Mouse (Mus musculus) CH12.LX (cell line): Measurements from ENCODE around the gene Cfdp1. TPM values are rescaled to one million over a fixed set of nuclear protein-coding genes. Genes with fewer than 3 reads are reported as not detected.
A peak's percentile ranks its signal among the peaks of the same experiment; 100 is the strongest.

Experiments
- DNase-seq: peaks from one replicate; pipeline ENCODE4 v3.0.0-alpha.2; 2013; ENCODE audit errors: extremely low read depth
- H3K27ac ChIP-seq: 2 replicates; pipeline ENCODE4 v1.5.1; 2012; ENCODE audit warnings: low read depth, mild to moderate bottlenecking, control low read depth, moderate library complexity; ENCODE audit not compliant: insufficient read depth
- H3K27me3 ChIP-seq: replicated peaks from 2 replicates; pipeline ENCODE3; 2012; ENCODE audit warnings: inconsistent platforms
- H3K36me3 ChIP-seq, 2 experiments: replicated peaks in 1 of 2; 2 replicates each; pipeline versions ENCODE3 to v1.6.1; 2012; ENCODE audit warnings: inconsistent platforms in 1 of 2, low read length in 1 of 2, mild to moderate bottlenecking in 1 of 2, mixed read lengths in 1 of 2, moderate library complexity in 1 of 2; ENCODE audit not compliant: control insufficient read depth in 1 of 2, insufficient read depth in 1 of 2
- H3K4me1 ChIP-seq, 2 experiments: 2 replicates each; pipeline ENCODE4 v1.6.1; 2012; ENCODE audit warnings: inconsistent platforms in 1 of 2, moderate library complexity in 1 of 2; ENCODE audit not compliant: insufficient read depth in 2 of 2, control insufficient read depth in 1 of 2
- H3K4me2 ChIP-seq: 2 replicates; pipeline ENCODE4 v1.6.1; 2012; ENCODE audit warnings: low read depth, mild to moderate bottlenecking, control low read depth; ENCODE audit not compliant: poor library complexity, insufficient read depth, severe bottlenecking
- H3K4me3 ChIP-seq, 3 experiments: fragments of 150-350 bp in 1 of 3; sonication (generic) in 1 of 3; replicated peaks in 1 of 3; 2 replicates each; pipeline versions ENCODE3 to v1.5.1; 2011 to 2012; ENCODE audit warnings: low read depth in 2 of 3, low read length in 2 of 3, mild to moderate bottlenecking in 2 of 3, moderate library complexity in 2 of 3, control low read depth in 1 of 3, improper control_type of control experiment in 1 of 3, inconsistent platforms in 1 of 3, mixed read lengths in 1 of 3; ENCODE audit not compliant: poor library complexity in 1 of 3
- H3K79me2 ChIP-seq: replicated peaks from 2 replicates; pipeline ENCODE4 v1.6.1; 2012; ENCODE audit warnings: mild to moderate bottlenecking, moderate library complexity; ENCODE audit not compliant: control insufficient read depth, poor library complexity, insufficient read depth, severe bottlenecking; ENCODE audit errors: extremely low read depth
- H3K9ac ChIP-seq: 2 replicates; pipeline ENCODE4 v1.6.1; 2012; ENCODE audit warnings: low read depth, mild to moderate bottlenecking, control low read depth, moderate library complexity; ENCODE audit not compliant: insufficient read depth
- H3K9me3 ChIP-seq: replicated peaks from 2 replicates; pipeline ENCODE3; 2012; ENCODE audit warnings: low read length, inconsistent platforms, mixed read lengths
- CHD1 ChIP-seq: IDR thresholded peaks from 2 replicates; pipeline ENCODE4 v1.6.1; 2012; ENCODE audit warnings: low read depth, low read length, improper control_type of control experiment, inconsistent platforms
- CTCF ChIP-seq, 2 experiments: IDR thresholded peaks in 1 of 2; conservative IDR thresholded peaks in 1 of 2; 2 replicates each; pipeline ENCODE4 v1.5.1; 2011 to 2012; ENCODE audit warnings: low read depth in 2 of 2, low read length in 2 of 2, improper control_type of control experiment in 1 of 2, inconsistent platforms in 1 of 2, mild to moderate bottlenecking in 1 of 2, moderate library complexity in 1 of 2
- E2F4 ChIP-seq: IDR thresholded peaks from 2 replicates; pipeline ENCODE4 v1.6.1; 2011; ENCODE audit warnings: low read depth, low read length, improper control_type of control experiment; ENCODE audit not compliant: insufficient replicate concordance
- ELF1 ChIP-seq: IDR thresholded peaks from 2 replicates; pipeline ENCODE4 v1.6.1; 2014; ENCODE audit warnings: low read depth, mild to moderate bottlenecking, inconsistent platforms, low read length, improper control_type of control experiment
- ETS1 ChIP-seq: conservative IDR thresholded peaks from 2 replicates; pipeline ENCODE4 v1.6.1; 2012; ENCODE audit warnings: low read depth, mild to moderate bottlenecking, inconsistent platforms, low read length, improper control_type of control experiment, moderate library complexity
- GABPA ChIP-seq: IDR thresholded peaks from 2 replicates; pipeline ENCODE4 v1.6.1; 2012; ENCODE audit warnings: low read depth, low read length, improper control_type of control experiment, inconsistent platforms; ENCODE audit not compliant: insufficient replicate concordance
- HCFC1 ChIP-seq: IDR thresholded peaks from 2 replicates; pipeline ENCODE4 v1.6.1; 2012; ENCODE audit warnings: low read depth, mild to moderate bottlenecking, inconsistent platforms, low read length, improper control_type of control experiment
- IRF4 ChIP-seq: IDR thresholded peaks from 2 replicates; pipeline ENCODE4 v1.6.1; 2014; ENCODE audit warnings: low read depth, mild to moderate bottlenecking, inconsistent platforms, low read length, improper control_type of control experiment
- JUN ChIP-seq: IDR thresholded peaks from 2 replicates; pipeline ENCODE4 v1.6.1; 2011; ENCODE audit warnings: low read depth, mild to moderate bottlenecking, low read length, improper control_type of control experiment, moderate library complexity; ENCODE audit not compliant: insufficient read depth
- JUND ChIP-seq: conservative IDR thresholded peaks from 2 replicates; pipeline ENCODE4 v1.6.1; 2011; ENCODE audit warnings: low read depth, low read length, improper control_type of control experiment
- KAT2A ChIP-seq: IDR thresholded peaks from 2 replicates; pipeline ENCODE4 v1.6.1; 2012; ENCODE audit warnings: low read length, improper control_type of control experiment, inconsistent platforms; ENCODE audit not compliant: insufficient replicate concordance
- MAX ChIP-seq: IDR thresholded peaks from 2 replicates; pipeline ENCODE4 v1.6.1; 2011; ENCODE audit warnings: low read length, improper control_type of control experiment
- MAZ ChIP-seq: IDR thresholded peaks from 2 replicates; pipeline ENCODE4 v1.6.1; 2012; ENCODE audit warnings: low read depth, mild to moderate bottlenecking, inconsistent platforms, low read length, improper control_type of control experiment, moderate library complexity
- MEF2A ChIP-seq: IDR thresholded peaks from 2 replicates; pipeline ENCODE4 v1.6.1; 2014; ENCODE audit warnings: low read depth, mild to moderate bottlenecking, inconsistent platforms, low read length, improper control_type of control experiment, borderline replicate concordance
- MXI1 ChIP-seq: IDR thresholded peaks from 2 replicates; pipeline ENCODE4 v1.6.1; 2011; ENCODE audit warnings: mild to moderate bottlenecking, low read depth, low read length, improper control_type of control experiment
- MYC ChIP-seq: IDR thresholded peaks from 2 replicates; pipeline ENCODE4 v1.6.1; 2011; ENCODE audit warnings: low read depth, mild to moderate bottlenecking, improper control_type of control experiment, low read length
- NRF1 ChIP-seq: IDR thresholded peaks from 2 replicates; pipeline ENCODE4 v1.6.1; 2014; ENCODE audit warnings: low read depth, mild to moderate bottlenecking, inconsistent platforms, low read length, improper control_type of control experiment, moderate library complexity
- PAX5 ChIP-seq: IDR thresholded peaks from 2 replicates; pipeline ENCODE4 v1.6.1; 2012; ENCODE audit warnings: low read length, inconsistent platforms, mixed read lengths
- POLR2A ChIP-seq: IDR thresholded peaks from 2 replicates; pipeline ENCODE4 v1.6.1; 2011; ENCODE audit warnings: low read depth, mild to moderate bottlenecking, improper control_type of control experiment, low read length
- POLR2AphosphoS2 ChIP-seq: IDR thresholded peaks from 2 replicates; pipeline ENCODE4 v1.6.1; 2011; ENCODE audit warnings: low read depth, low read length, improper control_type of control experiment
- RAD21 ChIP-seq: IDR thresholded peaks from 2 replicates; pipeline ENCODE4 v1.6.1; 2011; ENCODE audit warnings: low read depth, mild to moderate bottlenecking, low read length, improper control_type of control experiment, moderate library complexity
- SIN3A ChIP-seq: IDR thresholded peaks from 2 replicates; pipeline ENCODE4 v1.6.1; 2012; ENCODE audit warnings: low read length, improper control_type of control experiment, inconsistent platforms
- SMC3 ChIP-seq: IDR thresholded peaks from 2 replicates; pipeline ENCODE4 v1.6.1; 2011; ENCODE audit warnings: low read depth, low read length, improper control_type of control experiment
- TBP ChIP-seq: conservative IDR thresholded peaks from 2 replicates; pipeline ENCODE4 v1.6.1; 2011; ENCODE audit warnings: low read depth, low read length, improper control_type of control experiment
- TCF12 ChIP-seq: IDR thresholded peaks from 2 replicates; pipeline ENCODE4 v1.6.1; 2014; ENCODE audit warnings: low read depth, mild to moderate bottlenecking, inconsistent platforms, low read length, improper control_type of control experiment
- UBTF ChIP-seq: IDR thresholded peaks from 2 replicates; pipeline ENCODE4 v1.6.1; 2012; ENCODE audit warnings: low read depth, mild to moderate bottlenecking, inconsistent platforms, low read length, improper control_type of control experiment, moderate library complexity
- USF1 ChIP-seq: IDR thresholded peaks from 2 replicates; pipeline ENCODE4 v1.6.1; 2014; ENCODE audit warnings: low read depth, mild to moderate bottlenecking, inconsistent platforms, low read length, improper control_type of control experiment
- USF2 ChIP-seq: conservative IDR thresholded peaks from 2 replicates; pipeline ENCODE4 v1.6.1; 2011; ENCODE audit warnings: low read depth, low read length, improper control_type of control experiment
- ZKSCAN1 ChIP-seq: IDR thresholded peaks from 2 replicates; pipeline ENCODE4 v1.6.1; 2012; ENCODE audit warnings: low read depth, inconsistent platforms, low read length, improper control_type of control experiment, borderline replicate concordance
- ZMIZ1 ChIP-seq: IDR thresholded peaks from 2 replicates; pipeline ENCODE4 v1.6.1; 2012; ENCODE audit warnings: low read depth, mild to moderate bottlenecking, inconsistent platforms, low read length, improper control_type of control experiment
- ZNF384 ChIP-seq: IDR thresholded peaks from 2 replicates; pipeline ENCODE4 v1.6.1; 2012; ENCODE audit warnings: low read depth, low read length, improper control_type of control experiment, inconsistent platforms
- dilution Hi-C: fragments of 300-500 bp; cut with MboI; formaldehyde crosslinking; loops from 2 replicates; pipeline ENCODE4 v1.14.3; 2020; ENCODE audit warnings: low sequenced_read_pairs; ENCODE audit not compliant: extremely low pct_unique_long_range_greater_than_20kb, extremely low pct_ligation_motif_present
- in situ Hi-C: fragments of 300-500 bp; cut with MboI; formaldehyde crosslinking; loops from 3 replicates; pipeline ENCODE4 v1.14.3; 2019; ENCODE audit warnings: low sequenced_read_pairs, low pct_ligation_motif_present, low pct_unique_long_range_greater_than_20kb, mixed read lengths
- polyA plus RNA-seq: library from polyadenylated mRNA; unstranded; fragments of >175 nt; gene quantifications from 2 replicates; pipeline ENCODE4 v1.2.1, GENCODE M21; 2012; ENCODE audit warnings: low read depth; ENCODE audit not compliant: insufficient read length
- total RNA-seq, 2 experiments: library from RNA; depleted of rRNA; stranded (reverse); fragments of 300-350 nt in 1 of 2; fragments of >200 nt in 1 of 2; gene quantifications; 2 replicates each; pipeline ENCODE4 v1.2.3; 2012 to 2014

Cfdp1 gene
- total and polyA plus RNA-seq, 3 experiments: 113 to 210 (median 169) TPM

- Histone ChIP-seq H3K27ac (no peak overlapping the region), H3K36me3 (peaks cover 22 to 68% of the 10 kb centered on the region in 2 experiments), H3K9ac (no peak overlapping the region), H3K27me3 (no peaks in the 10 kb centered on the region), H3K9me3 (no peaks in the 10 kb centered on the region), H3K4me2 (no peak overlapping the region), H3K79me2 (no peaks in the 10 kb centered on the region), H3K4me1 (peaks cover 12 to 16% of the 10 kb centered on the region in 2 experiments), H3K4me3 (no peak overlapping the region)
- no peak for DNase-seq
- TF ChIP-seq SMC3: peak; percentile 13; the same call in 1 of the 2 replicates
- peak; percentile 20 for TF ChIP-seq RAD21
- TF ChIP-seq UBTF: no peak
- TF ChIP-seq CTCF (conservative IDR thresholded peaks at IDR 0.05 in 1 of 2, IDR thresholded peaks at IDR 0.05 in 1 of 2; ENCODE audit: low read depth in 2 of 2, low read length in 2 of 2): peak; percentile 13 to 34; a peak in 2 of 4 replicates
- dilution Hi-C loops (no loop called here), in situ Hi-C loops (loop anchor here (10.0 kb wide), 1 partner anchor 50 kb away; no protein-coding TSS in a partner anchor)
Observed at GRCm38 (mm10) chr8:111824334-111824733, 29.8 kb downstream of the Cfdp1 start.

- DNase-seq: peak; percentile 90
- H3K79me2 ChIP-seq: no peaks in the 10 kb centered on the region
- H3K4me2 ChIP-seq: peak overlapping the region; percentile 18
- peaks cover 3% of the 10 kb centered on the region for H3K9me3 ChIP-seq
- no peaks in the 10 kb centered on the region for H3K27me3 ChIP-seq
- peaks cover 19 to 62% of the 10 kb centered on the region in 2 experiments for H3K36me3 ChIP-seq
- H3K4me1 ChIP-seq: peaks cover 12 to 16% of the 10 kb centered on the region in 2 experiments
- no peak overlapping the region for H3K27ac ChIP-seq
- no peak overlapping the region for H3K9ac ChIP-seq
- in situ Hi-C loops: loop anchor here (10.0 kb wide), 1 partner anchor 46 kb away; no protein-coding TSS in a partner anchor
- no peak overlapping the region for H3K4me3 ChIP-seq
- dilution Hi-C loops: no loop called here
- TF ChIP-seq MEF2A: peak; percentile 92
- no peak for TF ChIP-seq GABPA
- peak; percentile 59 for TF ChIP-seq HCFC1
- TF ChIP-seq POLR2A: 0 out of 2 replicates have a peak, but pooled peaks have one; percentile 21
- no peak for TF ChIP-seq CTCF (conservative IDR thresholded peaks at IDR 0.05 in 1 of 2, IDR thresholded peaks at IDR 0.05 in 1 of 2; ENCODE audit: low read depth in 2 of 2, low read length in 2 of 2)
- TF ChIP-seq ZNF384: peak; percentile 99
- TF ChIP-seq KAT2A: no peak
- peak; percentile 13; the same call in 1 of the 2 replicates for TF ChIP-seq SMC3
- TF ChIP-seq PAX5: no peak
- no peak for TF ChIP-seq E2F4
- TF ChIP-seq ELF1: peak; percentile 50; the same call in 1 of the 2 replicates
- TF ChIP-seq UBTF: peak; percentile 86; the same call in 1 of the 2 replicates
- TF ChIP-seq MXI1: peak; percentile 28; the same call in 1 of the 2 replicates
- TF ChIP-seq MAX: 0 out of 2 replicates have a peak, but pooled peaks have one; percentile 14
- TF ChIP-seq MYC: 0 out of 2 replicates have a peak, but pooled peaks have one; percentile 50
- no peak for TF ChIP-seq ZMIZ1
- TF ChIP-seq ZKSCAN1: peak; percentile 46; the same call in 1 of the 2 replicates
- TF ChIP-seq SIN3A: peak; percentile 81; the same call in 1 of the 2 replicates
- TF ChIP-seq ETS1: peak; percentile 89
- no peak for TF ChIP-seq NRF1
- peak; percentile 89 for TF ChIP-seq TCF12
- TF ChIP-seq MAZ: peak; percentile 88
- no peak for TF ChIP-seq USF1
- no peak for TF ChIP-seq USF2
- TF ChIP-seq JUN: peak; percentile 87
- peak; percentile 84 for TF ChIP-seq JUND
- TF ChIP-seq TBP: no peak
- TF ChIP-seq POLR2AphosphoS2: no peak
- peak; percentile 100 for TF ChIP-seq IRF4
- no peak; the same call in 1 of the 2 replicates for TF ChIP-seq RAD21
- TF ChIP-seq CHD1: no peak
Observed at GRCm38 (mm10) chr8:111821199-111821598, 32.9 kb downstream of the Cfdp1 start.
